Mouse (Mus musculus): ENCODE data around the gene Recql5.

The Recql5 gene

DNA sequence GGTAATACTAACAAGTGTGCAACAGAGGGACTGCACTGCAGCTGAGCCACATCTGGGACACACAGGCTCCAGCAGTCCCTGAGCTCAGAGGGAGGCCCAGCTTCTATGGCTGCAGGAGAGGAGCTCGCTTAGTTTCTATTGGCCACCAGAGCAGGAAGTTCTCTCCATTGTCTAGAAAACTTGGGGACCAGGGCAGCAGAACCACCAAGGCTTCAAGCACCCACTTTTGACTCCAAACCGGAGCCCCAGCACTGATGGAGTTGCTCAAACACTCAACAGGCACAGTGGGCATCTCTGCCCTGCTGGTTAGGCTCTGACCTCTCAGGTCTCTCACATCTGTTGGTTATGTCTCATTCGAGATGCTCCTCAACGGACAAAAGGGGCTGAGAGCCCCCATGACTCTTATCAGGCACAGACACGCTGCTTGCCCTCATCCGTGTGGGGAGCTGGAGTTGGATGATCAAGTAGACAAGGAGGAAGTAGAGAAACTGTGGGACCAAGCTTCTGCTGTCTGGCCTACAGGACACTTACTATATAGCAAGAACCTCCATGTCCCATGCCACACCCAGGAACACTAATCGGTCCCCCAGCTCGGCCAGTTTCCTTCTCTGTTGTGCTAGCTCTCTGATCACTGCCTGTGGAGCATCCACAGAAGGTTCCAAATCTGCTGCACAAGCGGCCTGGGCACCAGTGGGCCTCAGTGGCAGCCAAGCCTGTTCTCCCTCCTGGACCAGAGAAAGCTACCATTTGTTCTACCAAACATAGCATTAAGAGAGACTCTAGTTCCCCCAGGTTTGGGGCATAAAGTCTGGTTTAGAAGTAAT is 31.7 kb downstream of the Recql5 start:
- DNase-seq (ENCODE audit: low spot score) = no peak

DNA sequence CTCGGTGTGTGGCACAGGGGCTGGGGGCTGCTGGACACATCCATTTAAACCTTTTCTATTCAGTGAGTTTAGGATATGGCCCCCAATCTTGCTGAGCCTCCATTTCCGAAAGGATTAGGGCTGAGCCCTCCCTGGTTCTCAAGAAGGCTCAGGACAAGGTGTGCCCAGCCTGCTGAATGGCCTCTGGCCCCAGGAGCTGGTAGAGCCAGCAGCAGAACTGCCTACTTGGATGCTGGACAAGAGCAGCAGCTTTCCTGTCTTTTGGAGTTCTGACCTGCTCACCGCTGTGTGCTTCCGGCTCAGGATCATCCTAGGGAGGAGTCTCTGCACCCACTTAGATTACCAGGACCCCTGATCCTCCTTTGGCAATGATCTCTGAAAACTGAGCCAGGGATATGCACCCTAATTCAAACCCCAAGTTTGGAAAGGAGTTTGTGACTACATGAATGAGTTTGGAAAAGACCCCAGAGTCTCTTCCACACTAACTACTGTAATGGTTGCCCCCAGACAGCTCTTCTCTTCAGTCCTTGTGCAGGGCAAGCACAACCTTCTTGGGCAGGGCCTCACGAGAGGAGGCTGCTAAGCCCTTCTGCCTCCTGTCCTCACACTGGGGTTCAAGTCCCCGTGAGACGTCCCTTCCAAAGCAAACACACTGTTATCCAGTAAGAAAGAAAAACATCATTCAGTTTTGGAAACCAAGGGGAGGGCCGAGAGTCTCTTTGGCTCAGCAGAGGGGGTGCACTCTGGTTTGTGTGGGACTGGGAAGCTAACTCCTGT is 32.5 kb downstream of the Recql5 start:
- no peak for DNase-seq (ENCODE audit: low spot score)

DNA sequence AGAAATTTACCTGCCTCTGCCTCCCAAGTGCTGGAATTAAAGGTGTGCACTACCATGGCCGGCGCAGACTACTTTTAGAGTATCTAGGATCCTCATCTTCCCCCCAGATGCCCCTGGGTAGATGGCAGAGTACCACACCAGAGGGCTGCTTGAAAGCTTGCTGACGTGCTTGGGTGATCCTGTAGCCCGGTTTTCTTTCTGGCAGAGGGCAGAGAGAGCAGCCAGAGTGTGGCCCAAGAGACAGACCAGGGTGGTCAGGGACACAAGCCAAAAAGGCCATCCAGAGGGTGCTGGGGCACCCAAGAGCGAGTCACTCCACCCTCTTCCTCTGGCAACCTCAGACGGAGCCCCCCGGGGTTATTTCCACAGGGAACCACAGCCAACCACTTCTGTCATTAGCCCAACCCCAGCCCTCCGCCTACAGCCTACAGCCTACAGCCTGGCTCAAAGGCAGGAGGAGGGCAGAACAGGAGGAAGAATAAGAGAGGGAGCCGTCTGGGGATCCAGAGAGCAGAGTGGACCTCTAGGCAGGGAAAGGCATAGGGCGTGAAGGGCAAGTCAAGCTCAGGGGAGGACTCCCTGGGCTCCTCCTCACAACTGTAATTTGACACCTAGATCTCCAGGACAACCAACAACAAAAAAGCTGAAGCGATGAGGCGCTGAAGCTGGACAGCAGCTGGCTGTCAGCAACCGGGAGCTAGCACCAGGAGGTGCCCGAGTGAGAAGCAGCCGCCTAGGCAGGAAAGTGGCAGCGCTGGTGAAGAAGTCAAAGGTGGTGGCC is 33.6 kb downstream of the Recql5 start, which contains the start of gene Smim5:
Smim5 (plus strand) TSS at position 481 of the 781 bp plus-strand sequence.
- no peak for DNase-seq (ENCODE audit: low spot score)

- DNase-seq (ENCODE audit: low spot score) = no peak
Measured at GRCm38 (mm10) chr11:115898886-115899285, 34.4 kb downstream of the Recql5 start.

- DNase-seq (ENCODE audit: low spot score) = no peak
Measured at GRCm38 (mm10) chr11:115898446-115898845, 34.8 kb downstream of the Recql5 start.

DNA sequence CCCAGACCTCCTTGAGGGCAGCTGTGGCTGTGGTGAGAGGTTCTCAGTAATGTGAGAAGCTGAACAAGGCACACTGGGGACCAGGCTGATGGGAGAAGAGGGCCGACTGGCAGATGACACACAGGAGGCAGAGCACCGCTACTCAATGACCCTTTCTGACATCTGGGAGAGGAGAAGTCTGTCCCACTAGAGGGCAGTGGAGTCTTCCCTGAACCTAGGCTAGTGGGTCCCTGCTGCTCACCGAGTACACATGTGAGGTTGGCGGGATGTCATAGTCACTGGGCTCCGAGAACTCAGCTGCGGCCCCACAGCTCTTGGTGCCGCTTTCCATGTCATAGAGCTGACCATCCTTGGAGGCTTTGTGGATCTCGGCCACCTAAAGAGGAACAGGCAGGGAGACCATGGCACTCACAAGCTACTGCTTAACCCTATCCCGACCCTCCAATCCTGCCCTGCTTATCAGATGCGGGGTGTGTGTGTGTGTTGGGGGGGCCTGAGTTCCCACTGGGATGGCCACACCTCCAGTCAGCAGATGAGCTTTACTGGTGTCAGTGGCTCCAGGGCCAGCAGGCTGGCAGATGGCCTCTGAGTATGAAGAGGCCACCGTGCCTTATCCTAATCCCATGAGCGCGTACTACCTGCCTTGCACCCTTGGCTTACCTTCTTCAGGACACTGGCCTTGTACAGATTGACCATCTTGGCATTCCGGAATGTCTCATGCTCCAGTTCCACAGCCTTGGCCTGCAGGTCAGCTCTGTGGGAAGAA is 38.3 kb downstream of the Recql5 start:
- no peak for DNase-seq (ENCODE audit: low spot score)

DNA sequence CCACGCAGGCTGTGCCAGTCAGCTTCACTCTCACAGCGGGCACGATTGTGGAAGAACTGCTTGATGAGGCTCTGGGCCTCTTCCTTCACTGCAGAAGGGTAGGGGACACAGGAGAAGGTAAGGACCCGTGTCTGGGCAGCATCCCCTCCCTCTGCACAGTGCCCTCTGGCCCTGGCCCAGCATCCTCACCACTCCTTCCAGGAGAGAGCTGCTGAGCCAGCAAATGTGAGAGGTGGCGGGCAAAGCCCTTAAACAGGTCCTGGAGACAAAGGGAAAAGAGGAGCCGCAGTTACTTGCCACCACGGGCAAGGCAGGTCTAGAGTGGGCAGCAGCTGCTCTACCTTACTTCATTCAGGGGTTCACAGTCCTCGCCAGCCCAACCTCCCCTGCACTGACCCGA is 40.2 kb downstream of the Recql5 start:
- DNase-seq (ENCODE audit: low spot score) = no peak

GRCm38 (mm10) chr11:115892213-115892612 is 41.1 kb downstream of the Recql5 start:
- no peak for DNase-seq (ENCODE audit: low spot score)

GRCm38 (mm10) chr11:115889159-115889558 is 44.1 kb downstream of the Recql5 start:
- DNase-seq (ENCODE audit: low spot score) = no peak

DNA sequence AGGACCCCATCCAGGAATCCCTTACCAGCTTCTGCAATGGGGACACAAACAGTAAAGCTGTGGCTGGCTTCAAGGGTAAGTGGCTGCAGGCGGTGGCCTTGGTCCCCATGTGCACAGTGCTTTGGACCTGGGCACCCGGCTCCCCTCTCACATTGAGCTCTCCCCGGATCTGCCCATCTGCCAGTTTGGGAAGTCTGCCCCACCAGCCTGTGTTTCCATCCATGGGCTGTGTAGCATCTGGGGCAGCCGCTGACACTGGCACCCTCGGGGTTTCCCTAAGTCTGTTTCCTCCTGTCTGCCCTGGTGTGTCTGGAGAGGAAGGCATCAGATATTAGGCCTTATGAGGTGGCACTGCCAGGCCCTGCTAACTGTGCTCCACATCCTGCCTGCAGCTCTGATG is 45.3 kb downstream of the Recql5 start:
- DNase-seq (ENCODE audit: low spot score) = no peak

DNA sequence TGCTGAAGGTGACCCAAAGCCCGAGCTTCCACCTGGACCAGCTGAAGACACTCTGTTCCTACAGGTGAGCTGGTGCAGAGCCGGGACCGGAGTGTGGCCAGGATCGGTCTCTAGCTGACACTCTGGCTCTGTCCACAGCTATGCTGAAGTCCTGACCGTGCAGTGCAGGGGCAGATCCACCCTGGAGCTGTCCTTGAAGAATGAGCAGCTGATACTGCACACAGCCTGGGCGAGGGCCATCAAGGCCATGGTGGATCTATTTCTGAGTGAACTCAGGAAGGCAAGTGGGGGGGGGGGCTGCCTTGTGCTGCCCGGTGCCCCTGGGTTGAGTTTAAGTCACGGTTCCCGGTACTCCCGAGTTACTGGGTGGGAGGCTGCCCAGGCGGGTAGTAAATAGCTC is 46.8 kb downstream of the Recql5 start:
- DNase-seq (ENCODE audit: low spot score) = no peak

GRCm38 (mm10) chr11:115885281-115885680 is 48.0 kb downstream of the Recql5 start:
- DNase-seq (ENCODE audit: low spot score) = no peak

DNA sequence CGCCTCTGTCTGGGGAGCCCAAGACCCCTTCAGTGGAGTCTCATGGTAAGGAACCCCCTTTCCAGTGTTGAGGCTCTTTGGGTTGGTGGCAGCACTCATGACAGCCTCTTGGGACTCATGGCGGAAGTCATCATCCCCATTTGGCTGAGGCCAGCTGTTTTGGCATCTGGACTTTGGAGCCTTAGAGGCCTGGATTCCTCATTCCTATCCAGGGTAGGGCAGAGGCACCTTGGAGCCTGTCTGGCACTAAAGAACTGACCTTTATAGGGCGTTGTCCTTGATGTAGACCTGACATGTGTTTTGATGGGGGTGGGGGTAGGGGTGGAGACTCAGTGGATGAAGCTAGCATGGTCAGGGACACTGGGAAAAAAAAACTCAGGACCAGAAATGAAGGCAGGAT is 48.9 kb downstream of the Recql5 start:
- no peak for DNase-seq (ENCODE audit: low spot score)

GRCm38 (mm10) chr11:115883251-115883650 is 50.0 kb downstream of the Recql5 start:
- DNase-seq (ENCODE audit: low spot score) = no peak

- peak; percentile 39 for DNase-seq (ENCODE audit: low spot score)
Measured at GRCm38 (mm10) chr11:115881002-115881401, 52.3 kb downstream of the Recql5 start.

DNA sequence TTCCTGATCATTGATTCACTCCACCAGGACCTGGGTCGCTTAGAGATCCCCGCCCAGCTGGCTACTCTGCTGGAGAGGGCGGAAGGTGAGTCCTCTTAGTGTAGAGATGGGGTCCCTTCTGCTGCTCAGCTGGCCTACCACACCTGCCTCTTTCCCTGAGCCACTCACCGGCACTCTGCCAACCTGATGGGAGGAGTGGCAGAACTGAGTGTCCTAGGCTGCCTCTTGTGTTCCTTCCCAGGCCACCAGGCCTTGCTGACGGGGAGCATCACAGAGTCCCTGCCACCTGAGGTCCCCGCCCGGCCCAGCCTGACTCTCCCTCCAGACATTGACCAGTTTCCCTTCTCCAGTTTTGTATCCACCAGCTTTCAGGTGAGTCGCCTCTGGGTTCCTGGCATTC is 55.2 kb downstream of the Recql5 start:
- DNase-seq (ENCODE audit: low spot score) = no peak

- DNase-seq (ENCODE audit: low spot score) = no peak
Measured at GRCm38 (mm10) chr11:115877174-115877755, 56.0 kb downstream of the Recql5 start.

GRCm38 (mm10) chr11:115876438-115876837 is 56.8 kb downstream of the Recql5 start:
- no peak for DNase-seq (ENCODE audit: low spot score)

DNA sequence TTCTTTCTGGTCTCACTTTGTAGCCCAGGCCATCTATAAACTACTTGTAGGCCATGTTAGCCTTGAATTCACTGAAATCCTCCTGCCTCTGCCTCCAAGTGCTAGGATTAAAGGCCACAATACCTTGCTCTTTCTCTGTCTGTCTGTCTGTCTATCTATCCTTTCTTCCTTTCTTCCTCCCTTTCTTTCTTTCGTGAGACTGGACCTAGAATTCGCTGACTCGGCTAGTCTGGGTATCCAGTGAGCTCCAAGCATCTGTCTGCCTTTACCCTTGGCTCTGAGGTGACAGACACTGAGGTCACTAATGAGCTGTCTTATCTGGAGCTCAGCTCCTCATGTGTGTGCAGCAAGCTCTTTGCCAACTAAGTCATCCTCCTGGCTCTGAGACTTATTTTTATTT is 57.3 kb downstream of the Recql5 start:
- no peak for DNase-seq (ENCODE audit: low spot score)

GRCm38 (mm10) chr11:115872437-115872836 is 60.8 kb downstream of the Recql5 start:
- DNase-seq (ENCODE audit: low spot score) = no peak

DNA sequence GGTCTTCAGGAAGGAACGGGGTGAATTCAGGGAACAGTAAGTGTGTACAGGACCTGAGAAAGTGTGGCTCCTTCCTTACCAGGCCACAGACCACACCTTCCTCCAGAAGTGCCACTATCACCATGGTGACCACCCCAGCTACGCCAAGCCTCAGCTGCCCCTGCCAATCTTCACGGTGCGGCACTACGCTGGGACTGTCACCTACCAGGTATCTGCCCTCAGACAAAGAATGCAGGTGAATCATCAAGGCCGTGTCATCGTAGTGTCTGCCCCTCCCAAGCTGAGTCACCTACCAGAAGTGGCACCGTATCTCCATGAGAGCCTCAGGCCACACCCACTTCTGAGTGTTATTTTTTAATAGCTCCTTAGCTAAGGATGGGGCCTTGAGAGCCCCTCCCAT is 63.9 kb downstream of the Recql5 start:
- no peak for DNase-seq (ENCODE audit: low spot score)
